Mouse (Mus musculus): ENCODE measurements around the gene Hoxd4.

The Hoxd4 gene

GRCm38 (mm10) chr2:74777536-74778275, 66.0 kb downstream of the Hoxd4 start:
- DNase-seq (ENCODE audit: low spot score in 2 of 2) = no peak
